28 mouse cellular contexts compared by ENCODE assay signal in genomic region chr8:92459291-92459690, GRCm38 (mm10).
"Had no signal": no experiment of that assay in that cellular context is flagged by ENCODE, and none has a peak within 500 bp of the region (broad histone marks: within the 10 kb centered on the region; RNA-seq: fewer than 3 reads in every experiment).

No protein-coding gene starts in this region.

- H3K4me2 ChIP-seq: liver, embryonic 15.5 days had no signal

- H3K4me1 ChIP-seq: liver, embryonic 15.5 days; megakaryocyte, embryonic 14.5 days had no signal

- H3K36me3 ChIP-seq: limb, embryonic 10.5 days; limb, embryonic 12.5 days; limb, embryonic 13.5 days; limb, embryonic 15.5 days; liver, embryonic 12.5 days; liver, embryonic 13.5 days; liver, embryonic 15.5 days; lung, embryonic 15.5 days; midbrain, embryonic 10.5 days; midbrain, embryonic 12.5 days; midbrain, embryonic 13.5 days; midbrain, embryonic 15.5 days; neural tube, embryonic 12.5 days; neural tube, embryonic 13.5 days had no signal

- DNase-seq: left cerebral cortex, postnatal 4 days; liver; liver, embryonic 13.5 days; liver, postnatal 0 days; lung, adult 18-20 months; lung, embryonic 14.5 days; lung, postnatal 10 days; lung, postnatal 14 days; lung, postnatal 36 days; midbrain, embryonic 14.5 days had no signal

- H3K9me3 ChIP-seq: limb, embryonic 10.5 days; limb, embryonic 13.5 days; limb, embryonic 15.5 days; liver, embryonic 12.5 days; liver, embryonic 13.5 days; liver, embryonic 15.5 days; lung, embryonic 15.5 days; megakaryocyte, embryonic 14.5 days; midbrain, embryonic 12.5 days; midbrain, embryonic 15.5 days had no signal

- ATAC-seq: liver, embryonic 12.5 days; liver, postnatal 0 days had no signal

- H3K9ac ChIP-seq: limb, embryonic 15.5 days; liver, embryonic 12.5 days; liver, embryonic 13.5 days; liver, embryonic 14.5 days; liver, embryonic 15.5 days; liver, postnatal 0 days; lung, embryonic 14.5 days; lung, embryonic 15.5 days; midbrain, embryonic 12.5 days; midbrain, embryonic 13.5 days; neural tube, embryonic 12.5 days had no signal

- H3K4me3 ChIP-seq: liver, embryonic 13.5 days; megakaryocyte, embryonic 14.5 days; myocyte had no signal

- H3K27ac ChIP-seq: left cerebral cortex, adult 2 months; limb, embryonic 10.5 days; limb, embryonic 12.5 days; limb, embryonic 13.5 days; limb, embryonic 15.5 days; liver, embryonic 12.5 days; liver, embryonic 13.5 days; liver, embryonic 14.5 days; liver, embryonic 15.5 days; lung, embryonic 15.5 days; macrophage; midbrain, embryonic 12.5 days; neural tube, embryonic 12.5 days; neural tube, embryonic 13.5 days had no signal
